Mouse (Mus musculus) heart, adult 2 months (tissue): ENCODE data around the gene Il1r2.

ENCODE experiments used
- CTCF ChIP-seq: fragments of 200-600 bp; IDR thresholded peaks from 2 replicates; pipeline ENCODE4 v1.8.1; 2022; ENCODE audit warnings: antibody characterized with exemption, mild to moderate bottlenecking, moderate library complexity
- EP300 ChIP-seq: fragments of 200-500 bp; IDR thresholded peaks from 2 replicates; pipeline ENCODE4 v1.6.1; 2011; ENCODE audit warnings: low read depth, low read length, control low read depth; ENCODE audit not compliant: insufficient read depth
- POLR2A ChIP-seq: fragments of 200-500 bp; IDR thresholded peaks from 2 replicates; pipeline ENCODE4 v1.6.1; 2011; ENCODE audit warnings: mild to moderate bottlenecking, low read depth, low read length, control low read depth; ENCODE audit not compliant: insufficient read depth

- TF ChIP-seq CTCF (no peak), EP300 (no peak), POLR2A (no peak)
These were observed 42.9 kb upstream of the Il1r2 start for GRCm38 (mm10) chr1:40030976-40031356.
